Mouse (Mus musculus) embryonic fibroblast, embryonic 13.5 days (primary cell): ENCODE results near the gene Avil.

ENCODE experiments used
- CTCF ChIP-seq: IDR thresholded peaks from 2 replicates; pipeline ENCODE4 v1.5.1; 2011; ENCODE audit warnings: mild to moderate bottlenecking, control low read depth, low read length, moderate library complexity, borderline replicate concordance; ENCODE audit not compliant: insufficient read depth
- POLR2A ChIP-seq: IDR thresholded peaks from 2 replicates; pipeline ENCODE4 v1.6.1; 2011; ENCODE audit warnings: low read depth, mild to moderate bottlenecking, control low read depth, low read length, moderate library complexity

DNA sequence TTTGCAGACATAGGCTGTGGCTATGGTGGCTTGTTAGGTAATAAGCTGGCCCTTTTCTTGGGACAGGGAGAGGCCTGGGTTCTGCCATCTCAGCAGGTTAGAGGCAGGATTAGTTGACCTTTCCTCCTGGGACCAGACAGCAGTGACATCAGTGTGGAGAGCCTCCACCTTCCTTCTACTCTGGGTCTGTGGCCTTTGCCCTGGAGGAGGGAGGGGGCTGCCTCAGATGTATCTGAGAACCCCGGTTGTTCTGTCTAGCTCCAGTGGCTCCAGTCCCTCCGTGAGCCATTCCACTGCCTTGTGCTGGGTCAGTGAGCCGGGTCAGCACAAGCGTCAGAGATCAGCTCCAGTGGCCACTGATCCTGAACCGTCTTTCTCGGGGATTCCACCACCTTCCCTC lies 42.7 kb downstream of the Avil start:
- TF ChIP-seq CTCF (no peak), POLR2A (no peak)
